Mouse (Mus musculus): ENCODE results near the gene Kif3a.
A peak's percentile ranks its signal among the peaks of the same experiment; 100 is the strongest.

Gene Kif3a

DNA sequence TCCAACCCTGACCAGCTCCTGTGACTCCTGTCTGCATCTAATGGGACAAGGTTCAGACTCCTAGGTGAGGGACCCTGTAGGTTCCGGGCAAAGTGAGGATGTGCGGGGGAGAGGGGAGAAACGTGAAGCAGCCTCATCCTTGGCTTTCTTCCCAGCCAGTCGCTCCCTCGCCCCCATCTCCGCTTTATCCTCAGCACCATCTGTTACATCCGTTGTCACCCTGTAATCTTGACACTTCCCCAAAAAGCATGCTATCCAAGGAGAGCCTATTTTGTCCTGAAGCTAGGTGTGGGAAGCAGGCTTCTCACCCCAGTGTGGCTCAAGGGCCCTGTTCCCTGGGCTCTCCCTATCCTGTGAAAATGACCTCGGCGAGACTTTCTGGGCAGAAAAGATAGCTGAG, 44.2 kb upstream of the Kif3a start:
- H3K9me3 ChIP-seq (ENCODE audit: low read length): no peaks in the 10 kb centered on the region
- no peak for TF ChIP-seq CTCF (conservative IDR thresholded peaks at IDR 0.05; ENCODE audit: low read length)
- no peak for TF ChIP-seq NANOG (IDR thresholded peaks at IDR 0.05; ENCODE audit: borderline replicate concordance, low read length)
- TF ChIP-seq POU5F1 (IDR thresholded peaks at IDR 0.05; ENCODE audit: borderline replicate concordance, low read length): no peak
- H3K4me1 ChIP-seq (replicated peaks; ENCODE audit: low read depth, low read length): peaks cover 53% of the 10 kb centered on the region
- no peak overlapping the region for H3K4me3 ChIP-seq (replicated peaks; ENCODE audit: low read length)
- no peaks in the 10 kb centered on the region for H3K36me3 ChIP-seq (ENCODE audit: insufficient read depth, low read length)
- peaks cover 43% of the 10 kb centered on the region for H3K27me3 ChIP-seq (ENCODE audit: insufficient read depth, low read length)

DNA sequence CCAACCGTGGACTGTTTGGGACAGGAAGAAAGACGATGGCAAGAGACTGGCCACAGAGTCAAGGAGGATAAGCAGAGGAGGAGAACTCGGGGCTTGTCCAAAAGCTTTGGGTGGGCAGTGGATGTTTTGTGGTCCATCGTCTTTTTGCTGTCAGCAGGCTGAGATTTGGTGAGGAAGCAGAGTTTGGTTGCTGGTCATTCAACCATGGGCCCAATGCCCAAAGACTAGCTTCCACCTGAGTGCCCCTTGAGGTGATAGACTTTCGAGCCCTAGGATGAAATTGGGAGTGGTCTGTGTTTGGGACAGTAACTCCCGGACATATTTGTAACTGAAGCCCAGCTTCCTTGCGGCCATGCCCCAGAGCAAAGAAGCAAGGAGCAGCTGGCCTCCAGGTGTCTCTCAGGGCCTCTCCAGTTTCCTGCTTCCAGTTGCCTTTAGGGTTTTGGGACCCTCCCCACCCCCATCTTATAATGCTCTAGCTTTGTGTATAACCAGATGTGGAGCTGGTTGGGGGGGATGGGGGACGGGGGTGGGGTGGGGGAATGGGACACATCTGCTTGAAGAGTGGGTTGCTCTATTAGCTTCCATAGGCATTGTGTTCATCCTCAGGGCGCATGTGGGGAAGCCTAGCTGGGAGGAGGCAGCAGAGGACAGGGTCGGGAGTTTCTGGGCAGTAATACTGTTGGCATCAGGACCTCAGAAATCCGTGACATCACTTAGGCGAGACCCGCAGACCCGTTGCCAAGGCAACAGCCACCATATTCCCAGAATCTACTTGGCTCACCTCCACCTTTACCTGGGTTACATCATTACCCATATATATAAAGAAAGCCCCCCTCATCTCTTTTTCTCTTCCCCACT, 43.4 kb upstream of the Kif3a start:
- H3K27me3 ChIP-seq (ENCODE audit: insufficient read depth, low read length): peaks cover 34% of the 10 kb centered on the region
- TF ChIP-seq POU5F1 (IDR thresholded peaks at IDR 0.05; ENCODE audit: borderline replicate concordance, low read length) (no peak), CTCF (conservative IDR thresholded peaks at IDR 0.05; ENCODE audit: low read length) (no peak)
- H3K36me3 ChIP-seq (ENCODE audit: insufficient read depth, low read length): no peaks in the 10 kb centered on the region
- H3K4me1 ChIP-seq (replicated peaks; ENCODE audit: low read depth, low read length): peaks cover 48% of the 10 kb centered on the region
- no peak overlapping the region for H3K4me3 ChIP-seq (replicated peaks; ENCODE audit: low read length)
- H3K9me3 ChIP-seq (ENCODE audit: low read length): no peaks in the 10 kb centered on the region

DNA sequence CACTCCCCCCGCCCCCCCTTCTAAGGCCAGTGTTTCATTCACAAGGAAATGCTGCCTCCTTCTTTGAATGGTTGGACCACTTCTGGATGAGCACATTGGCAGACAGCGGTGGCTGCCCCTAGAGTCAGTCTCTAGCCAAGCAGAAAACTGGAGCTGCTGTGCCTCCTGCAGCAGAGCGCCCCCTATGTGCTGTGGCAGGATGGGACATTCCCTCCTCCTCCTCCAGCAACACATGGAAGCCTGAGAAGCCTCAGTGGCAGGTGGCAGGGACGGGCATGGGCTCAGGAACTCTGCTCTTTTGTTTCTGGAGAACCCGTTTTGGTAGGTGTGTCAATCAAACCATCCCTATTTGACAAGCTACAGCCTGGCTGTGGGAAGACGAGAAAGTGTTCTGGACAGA, 42.3 kb upstream of the Kif3a start:
- Histone ChIP-seq H3K9me3 (ENCODE audit: low read length) (no peaks in the 10 kb centered on the region), H3K4me1 (replicated peaks; ENCODE audit: low read depth, low read length) (peaks cover 42% of the 10 kb centered on the region), H3K4me3 (replicated peaks; ENCODE audit: low read length) (no peak overlapping the region), H3K36me3 (ENCODE audit: insufficient read depth, low read length) (no peaks in the 10 kb centered on the region), H3K27me3 (ENCODE audit: insufficient read depth, low read length) (peaks cover 26% of the 10 kb centered on the region)
- TF ChIP-seq CTCF (conservative IDR thresholded peaks at IDR 0.05; ENCODE audit: low read length) (peak; percentile 64), NANOG (IDR thresholded peaks at IDR 0.05; ENCODE audit: borderline replicate concordance, low read length) (no peak)

DNA sequence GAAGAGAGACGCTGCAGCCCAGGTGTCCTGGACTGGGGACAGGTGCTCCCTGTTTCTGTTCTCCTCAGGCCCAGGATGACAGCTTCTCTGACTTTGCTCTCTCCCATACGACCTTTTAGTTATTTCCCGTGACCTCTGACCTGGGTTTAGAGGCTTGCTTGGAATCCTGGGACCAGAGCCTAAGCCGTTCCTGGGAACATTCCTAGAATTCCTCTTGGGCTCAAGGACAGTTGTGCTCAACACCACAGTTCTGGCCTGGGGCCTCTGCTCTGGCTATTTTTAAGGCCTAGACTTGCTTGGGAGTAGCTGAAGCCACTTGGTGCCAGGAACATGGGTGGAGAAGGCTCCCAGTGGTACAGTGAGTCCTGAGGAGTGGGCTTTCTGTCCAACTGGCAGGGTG, 41.7 kb upstream of the Kif3a start:
- Histone ChIP-seq H3K4me1 (replicated peaks; ENCODE audit: low read depth, low read length) (peaks cover 37% of the 10 kb centered on the region), H3K4me3 (replicated peaks; ENCODE audit: low read length) (no peak overlapping the region), H3K36me3 (ENCODE audit: insufficient read depth, low read length) (no peaks in the 10 kb centered on the region), H3K9me3 (ENCODE audit: low read length) (no peaks in the 10 kb centered on the region), H3K27me3 (ENCODE audit: insufficient read depth, low read length) (peaks cover 20% of the 10 kb centered on the region)
- TF ChIP-seq CTCF (conservative IDR thresholded peaks at IDR 0.05; ENCODE audit: low read length) (no peak), POU5F1 (IDR thresholded peaks at IDR 0.05; ENCODE audit: borderline replicate concordance, low read length) (no peak), NANOG (IDR thresholded peaks at IDR 0.05; ENCODE audit: borderline replicate concordance, low read length) (no peak)

DNA sequence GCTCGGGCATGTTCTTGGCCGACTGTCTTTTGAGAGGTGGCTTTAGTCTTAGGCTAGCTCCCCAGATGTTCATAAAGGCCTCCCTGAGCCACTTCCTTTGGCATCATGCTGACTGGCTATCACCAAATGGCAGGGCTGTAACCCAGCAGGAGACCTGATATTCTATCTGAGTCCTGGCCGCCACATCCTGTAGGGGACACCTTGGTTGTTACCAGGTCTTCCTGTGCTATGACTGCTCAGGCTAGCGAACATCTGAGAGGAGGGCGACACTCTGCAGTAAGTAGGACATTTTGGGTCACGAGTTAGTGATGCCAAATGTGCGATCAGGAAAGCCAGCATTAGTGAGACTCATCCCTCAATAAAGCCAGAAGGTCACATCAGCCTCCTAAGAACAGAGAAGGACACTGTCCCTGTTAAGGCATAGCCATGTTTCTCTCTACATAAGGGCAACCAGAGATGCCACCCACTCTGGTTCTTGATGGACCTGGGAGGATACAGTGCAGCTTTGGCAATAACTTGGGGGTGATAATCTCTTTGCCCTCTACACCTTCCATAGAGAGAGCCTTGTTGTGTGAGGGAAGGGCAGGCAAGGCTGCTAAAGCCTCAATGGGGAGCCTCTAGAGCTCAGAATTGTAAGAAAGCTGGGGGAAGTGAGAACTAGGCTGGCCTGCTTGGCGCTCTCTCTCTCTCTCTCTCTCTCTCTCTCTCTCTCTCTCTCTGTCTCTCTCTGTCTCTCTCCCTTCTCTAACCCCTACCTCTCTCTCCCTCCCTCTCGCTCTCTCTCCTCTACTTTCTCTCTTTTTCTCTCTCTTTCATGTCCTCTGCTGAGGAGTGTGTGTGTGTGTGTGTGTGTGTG, 38.6 kb upstream of the Kif3a start:
- no peaks in the 10 kb centered on the region for H3K36me3 ChIP-seq (ENCODE audit: insufficient read depth, low read length)
- 0 out of 2 replicates have a peak, but pooled peaks cover under 1% of the 10 kb centered on the region for H3K27me3 ChIP-seq (ENCODE audit: insufficient read depth, low read length)
- TF ChIP-seq POU5F1 (IDR thresholded peaks at IDR 0.05; ENCODE audit: borderline replicate concordance, low read length): no peak
- TF ChIP-seq CTCF (conservative IDR thresholded peaks at IDR 0.05; ENCODE audit: low read length): no peak
- TF ChIP-seq NANOG (IDR thresholded peaks at IDR 0.05; ENCODE audit: borderline replicate concordance, low read length): no peak
- H3K4me3 ChIP-seq (replicated peaks; ENCODE audit: low read length): no peak overlapping the region
- no peaks in the 10 kb centered on the region for H3K9me3 ChIP-seq (ENCODE audit: low read length)
- H3K4me1 ChIP-seq (replicated peaks; ENCODE audit: low read depth, low read length): peaks cover 23% of the 10 kb centered on the region

DNA sequence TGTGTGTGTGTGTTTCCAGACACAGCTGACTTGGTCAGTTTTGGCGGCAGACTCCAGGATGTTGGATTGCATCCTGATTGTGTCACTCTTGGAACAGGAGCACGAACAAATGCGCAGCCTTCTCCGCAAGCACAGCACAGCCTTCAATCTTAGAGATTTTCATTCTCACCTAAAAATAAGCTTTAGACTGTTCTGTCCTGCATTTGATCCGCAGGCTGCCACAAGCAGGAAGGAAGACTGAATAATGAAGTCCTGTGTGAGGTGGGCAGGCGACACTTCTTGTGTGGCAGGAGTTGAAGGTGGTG, 38.0 kb upstream of the Kif3a start:
- Histone ChIP-seq H3K9me3 (ENCODE audit: low read length) (no peaks in the 10 kb centered on the region), H3K4me3 (replicated peaks; ENCODE audit: low read length) (no peak overlapping the region), H3K36me3 (ENCODE audit: insufficient read depth, low read length) (no peaks in the 10 kb centered on the region), H3K4me1 (replicated peaks; ENCODE audit: low read depth, low read length) (peaks cover 25% of the 10 kb centered on the region), H3K27me3 (ENCODE audit: insufficient read depth, low read length) (no peaks in the 10 kb centered on the region)
- TF ChIP-seq NANOG (IDR thresholded peaks at IDR 0.05; ENCODE audit: borderline replicate concordance, low read length) (no peak), POU5F1 (IDR thresholded peaks at IDR 0.05; ENCODE audit: borderline replicate concordance, low read length) (no peak), CTCF (conservative IDR thresholded peaks at IDR 0.05; ENCODE audit: low read length) (no peak)

DNA sequence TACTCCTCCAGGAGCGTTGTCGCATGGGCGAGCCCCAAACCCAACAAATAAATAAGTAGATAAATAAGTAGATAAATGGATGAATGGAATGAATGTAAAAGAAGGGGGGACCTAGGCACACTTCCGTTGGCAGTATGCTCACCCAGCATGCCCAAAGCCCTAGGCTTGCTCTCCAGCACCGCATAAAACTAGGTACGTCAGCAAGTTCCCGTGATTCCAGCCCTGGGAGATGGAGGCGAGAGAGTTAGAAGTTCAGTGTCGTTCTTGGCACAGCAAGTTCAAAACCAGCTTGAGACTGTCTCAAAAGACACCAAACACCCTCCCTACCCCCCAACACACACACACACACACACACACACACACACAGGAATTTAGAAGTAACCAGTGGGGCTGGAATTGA, 37.2 kb upstream of the Kif3a start:
- Histone ChIP-seq H3K4me1 (replicated peaks; ENCODE audit: low read depth, low read length) (peaks cover 23% of the 10 kb centered on the region), H3K36me3 (ENCODE audit: insufficient read depth, low read length) (peaks cover 2% of the 10 kb centered on the region), H3K9me3 (ENCODE audit: low read length) (no peaks in the 10 kb centered on the region), H3K27me3 (ENCODE audit: insufficient read depth, low read length) (no peaks in the 10 kb centered on the region), H3K4me3 (replicated peaks; ENCODE audit: low read length) (no peak overlapping the region)
- TF ChIP-seq CTCF (conservative IDR thresholded peaks at IDR 0.05; ENCODE audit: low read length): no peak
- no peak for TF ChIP-seq NANOG (IDR thresholded peaks at IDR 0.05; ENCODE audit: borderline replicate concordance, low read length)
- no peak for TF ChIP-seq POU5F1 (IDR thresholded peaks at IDR 0.05; ENCODE audit: borderline replicate concordance, low read length)

DNA sequence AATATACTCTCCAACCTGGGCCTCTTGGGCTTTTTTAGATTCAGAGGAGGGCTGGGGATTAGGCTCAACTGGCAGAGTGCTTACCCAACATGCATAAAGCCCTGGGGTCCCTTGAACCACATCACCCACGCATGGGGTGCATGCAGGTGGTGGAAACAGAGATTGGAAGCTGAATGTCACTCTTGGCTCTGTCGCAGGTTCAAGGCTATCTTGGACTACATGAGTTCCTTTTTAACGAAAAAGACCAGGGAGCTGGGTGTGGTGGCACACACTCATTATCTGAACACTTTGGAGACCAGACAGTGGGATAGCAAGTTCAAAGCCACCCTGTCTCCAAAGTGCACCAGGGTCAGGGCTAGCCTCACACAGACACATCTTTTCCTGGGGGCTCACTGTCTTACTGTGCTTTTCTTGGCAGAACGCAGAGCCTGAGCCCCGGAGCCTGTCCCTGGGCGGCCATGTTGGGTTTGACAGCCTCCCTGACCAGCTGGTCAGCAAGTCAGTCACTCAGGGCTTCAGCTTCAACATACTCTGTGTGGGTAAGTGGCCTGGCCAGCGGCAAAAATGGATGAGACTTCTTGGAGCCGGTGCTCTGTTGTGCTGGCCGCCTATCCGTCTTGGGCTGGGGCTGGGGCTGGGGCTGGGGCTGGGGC, 35.5 kb upstream of the Kif3a start:
- Histone ChIP-seq H3K27me3 (ENCODE audit: insufficient read depth, low read length) (peaks cover 9% of the 10 kb centered on the region), H3K36me3 (ENCODE audit: insufficient read depth, low read length) (peaks cover 19% of the 10 kb centered on the region), H3K9me3 (ENCODE audit: low read length) (no peaks in the 10 kb centered on the region), H3K4me3 (replicated peaks; ENCODE audit: low read length) (no peak overlapping the region), H3K4me1 (replicated peaks; ENCODE audit: low read depth, low read length) (peaks cover 14% of the 10 kb centered on the region)
- TF ChIP-seq POU5F1 (IDR thresholded peaks at IDR 0.05; ENCODE audit: borderline replicate concordance, low read length) (no peak), NANOG (IDR thresholded peaks at IDR 0.05; ENCODE audit: borderline replicate concordance, low read length) (no peak), CTCF (conservative IDR thresholded peaks at IDR 0.05; ENCODE audit: low read length) (no peak)

All from E14TG2a.4 (cell line).